Mouse (Mus musculus) stomach, embryonic 16.5 days (tissue): Measurements from ENCODE around the gene Gm6583. TPM values are rescaled to one million over a fixed set of nuclear protein-coding genes. Genes with fewer than 3 reads are reported as not detected.

Source experiments
- ATAC-seq: fragments of 200-750 bp; cut with Nextera tagmentation; 2 replicates; pipeline ENCODE4 v1.8.0; 2017; ENCODE audit warnings: moderate number of reproducible peaks, moderate TSS enrichment; ENCODE audit not compliant: insufficient read depth, low FRiP score
- H3K27ac ChIP-seq: fragments of 300-500 bp; sonication (generic); 2 replicates; pipeline ENCODE4 v1.5.1; 2014; ENCODE audit warnings: low read length
- H3K27me3 ChIP-seq: fragments of 300-500 bp; sonication (generic); 2 replicates; pipeline ENCODE4 v1.6.1; 2014; ENCODE audit warnings: low read length, control low read depth, mixed read lengths; ENCODE audit not compliant: control insufficient read depth, insufficient read depth
- H3K36me3 ChIP-seq: fragments of 300-500 bp; sonication (generic); 2 replicates; pipeline ENCODE4 v1.6.1; 2014; ENCODE audit warnings: low read length; ENCODE audit not compliant: control insufficient read depth, insufficient read depth
- H3K4me1 ChIP-seq: fragments of 300-500 bp; sonication (generic); 2 replicates; pipeline ENCODE4 v1.6.1; 2014; ENCODE audit warnings: low read length, control low read depth, mixed read lengths; ENCODE audit not compliant: control insufficient read depth, insufficient read depth
- H3K4me2 ChIP-seq: fragments of 300-500 bp; sonication (generic); 2 replicates; pipeline ENCODE4 v1.6.1; 2014; ENCODE audit warnings: low read depth, low read length, mixed read lengths
- H3K4me3 ChIP-seq: fragments of 300-500 bp; sonication (generic); replicated peaks from 2 replicates; pipeline ENCODE4 v1.5.1; 2014; ENCODE audit warnings: mild to moderate bottlenecking, low read length
- H3K9ac ChIP-seq: fragments of 300-500 bp; sonication (generic); 2 replicates; pipeline ENCODE4 v1.6.1; 2014; ENCODE audit warnings: low read length
- H3K9me3 ChIP-seq: fragments of 300-500 bp; sonication (generic); replicated peaks from 2 replicates; pipeline ENCODE4 v1.6.1; 2016; ENCODE audit warnings: low read length, control low read depth; ENCODE audit not compliant: control insufficient read depth
- WGBS: fragments of 180-500 bp; shearing (Covaris S2); extraction: QIAGEN DNeasy Blood & Tissue Kit; methylation state at CpG from one replicate; pipeline ENCODE4 v1.1.7; 2014; 5-methylcytosine and 5-hydroxymethylcytosine counted together
- polyA plus RNA-seq: library from polyadenylated mRNA; unstranded; fragments of >200 nt; fragmentation: Nextera tagmentation; extraction: Ambion mirVana; gene quantifications from 2 replicates; pipeline ENCODE4 v1.2.1, GENCODE M21; 2015

Gm6583 gene
- polyA plus RNA-seq, 1 experiment from 2014 or later = 0.19 TPM

- Histone ChIP-seq H3K9ac (no peak overlapping the region), H3K4me2 (no peak overlapping the region), H3K36me3 (no peaks in the 10 kb centered on the region), H3K27me3 (peaks cover 19% of the 10 kb centered on the region), H3K9me3 (no peaks in the 10 kb centered on the region), H3K4me1 (no peaks in the 10 kb centered on the region), H3K4me3 (no peak overlapping the region), H3K27ac (no peak overlapping the region)
- ATAC-seq = no peak
- 78% methylated on average over 9 of the region's 9 CpGs for WGBS
Observed at GRCm38 (mm10) chr5:112389352-112389751, 33.5 kb upstream of the Gm6583 start.

- H3K27me3 ChIP-seq = no peaks in the 10 kb centered on the region
- peaks cover 10% of the 10 kb centered on the region; the same call in 1 of the 2 replicates for H3K4me1 ChIP-seq
- ATAC-seq = no peak; the same call in 1 of the 2 replicates
- H3K27ac ChIP-seq = no peak overlapping the region
- no peaks in the 10 kb centered on the region for H3K36me3 ChIP-seq
- H3K9me3 ChIP-seq = no peaks in the 10 kb centered on the region
- no peak overlapping the region for H3K4me2 ChIP-seq
- H3K9ac ChIP-seq = no peak overlapping the region
- no peak overlapping the region for H3K4me3 ChIP-seq
- 56% methylated on average over 2 of the region's 2 CpGs for WGBS
Observed at GRCm38 (mm10) chr5:112385973-112386372, 30.1 kb upstream of the Gm6583 start.

GRCm38 (mm10) chr5:112384805-112385472 lies 29.1 kb upstream of the Gm6583 start:
- Histone ChIP-seq H3K27me3 (no peaks in the 10 kb centered on the region), H3K4me2 (no peak overlapping the region), H3K27ac (no peak overlapping the region), H3K9me3 (no peaks in the 10 kb centered on the region), H3K4me1 (peaks cover 10% of the 10 kb centered on the region; the same call in 1 of the 2 replicates), H3K4me3 (no peak overlapping the region), H3K9ac (no peak overlapping the region), H3K36me3 (no peaks in the 10 kb centered on the region)
- ATAC-seq = no peak
- 85% methylated on average over 13 of the region's 13 CpGs for WGBS

GRCm38 (mm10) chr5:112382641-112383330 lies 27.0 kb upstream of the Gm6583 start:
- no peaks in the 10 kb centered on the region for H3K36me3 ChIP-seq
- H3K9me3 ChIP-seq = no peaks in the 10 kb centered on the region
- 36% methylated on average over 16 of the region's 17 CpGs for whole genome bisulfite sequencing
- no peak overlapping the region for H3K4me2 ChIP-seq
- no peak overlapping the region for H3K4me3 ChIP-seq
- H3K27ac ChIP-seq = peak overlapping the region; percentile 30; the same call in 1 of the 2 replicates
- no peaks in the 10 kb centered on the region for H3K27me3 ChIP-seq
- peaks cover 10% of the 10 kb centered on the region; the same call in 1 of the 2 replicates for H3K4me1 ChIP-seq
- 0 out of 2 replicates have a peak overlapping the region, but pooled peaks have one; percentile 11 for H3K9ac ChIP-seq
- peak; percentile 38; the same call in 1 of the 2 replicates for ATAC-seq

- H3K9me3 ChIP-seq = no peaks in the 10 kb centered on the region
- no peak overlapping the region for H3K4me2 ChIP-seq
- no peak for ATAC-seq
- no peaks in the 10 kb centered on the region for H3K27me3 ChIP-seq
- peaks cover 10% of the 10 kb centered on the region; the same call in 1 of the 2 replicates for H3K4me1 ChIP-seq
- no peak overlapping the region for H3K4me3 ChIP-seq
- H3K27ac ChIP-seq = no peak overlapping the region; the same call in 1 of the 2 replicates
- 44% methylated on average over 5 of the region's 9 CpGs for WGBS
- no peaks in the 10 kb centered on the region for H3K36me3 ChIP-seq
- H3K9ac ChIP-seq = no peak overlapping the region
Observed at GRCm38 (mm10) chr5:112382042-112382441, 26.2 kb upstream of the Gm6583 start.

- Histone ChIP-seq H3K27me3 (no peaks in the 10 kb centered on the region), H3K36me3 (no peaks in the 10 kb centered on the region), H3K4me3 (no peak overlapping the region), H3K4me2 (no peak overlapping the region), H3K9ac (no peak overlapping the region), H3K27ac (no peak overlapping the region), H3K4me1 (peaks cover 10% of the 10 kb centered on the region; the same call in 1 of the 2 replicates), H3K9me3 (no peaks in the 10 kb centered on the region)
- no peak for ATAC-seq
- WGBS = 76% methylated on average over 11 of the region's 11 CpGs
Observed at GRCm38 (mm10) chr5:112381154-112381553, 25.3 kb upstream of the Gm6583 start.

GRCm38 (mm10) chr5:112378716-112379115 lies 22.9 kb upstream of the Gm6583 start:
- H3K4me1 ChIP-seq = peaks cover 10% of the 10 kb centered on the region; the same call in 1 of the 2 replicates
- H3K27me3 ChIP-seq = no peaks in the 10 kb centered on the region
- 78% methylated on average over 6 of the region's 6 CpGs for WGBS
- H3K9ac ChIP-seq = no peak overlapping the region
- no peak overlapping the region for H3K27ac ChIP-seq
- no peak overlapping the region for H3K4me2 ChIP-seq
- no peaks in the 10 kb centered on the region for H3K9me3 ChIP-seq
- no peaks in the 10 kb centered on the region for H3K36me3 ChIP-seq
- H3K4me3 ChIP-seq = no peak overlapping the region
- no peak for ATAC-seq

- 86% methylated on average over 1 of the region's 1 CpGs for WGBS
- H3K9me3 ChIP-seq = no peaks in the 10 kb centered on the region
- H3K27ac ChIP-seq = no peak overlapping the region
- H3K36me3 ChIP-seq = no peaks in the 10 kb centered on the region
- peaks cover 3% of the 10 kb centered on the region; the same call in 1 of the 2 replicates for H3K4me1 ChIP-seq
- ATAC-seq = no peak
- no peak overlapping the region for H3K4me3 ChIP-seq
- H3K9ac ChIP-seq = no peak overlapping the region
- no peaks in the 10 kb centered on the region for H3K27me3 ChIP-seq
- no peak overlapping the region for H3K4me2 ChIP-seq
Observed at GRCm38 (mm10) chr5:112377380-112377779, 21.5 kb upstream of the Gm6583 start.

- no peak for ATAC-seq
- H3K4me1 ChIP-seq = no peaks in the 10 kb centered on the region
Observed at GRCm38 (mm10) chr5:112376111-112376510, 20.3 kb upstream of the Gm6583 start.

More at GRCm38 (mm10) chr5:112376111-112376510, 20.3 kb upstream of the Gm6583 start:
- no peak overlapping the region for H3K9ac ChIP-seq
- H3K27ac ChIP-seq = no peak overlapping the region
- H3K4me3 ChIP-seq = no peak overlapping the region
- H3K4me2 ChIP-seq = no peak overlapping the region
- no peaks in the 10 kb centered on the region for H3K27me3 ChIP-seq
- WGBS = 87% methylated on average over 4 of the region's 4 CpGs
- H3K9me3 ChIP-seq = no peaks in the 10 kb centered on the region
- no peaks in the 10 kb centered on the region for H3K36me3 ChIP-seq
